In genomic region chr4:64029486-64029885, GRCm38 (mm10) we compare ENCODE assay signal across 17 mouse cellular contexts.
"Had no signal": no experiment of that assay in that cellular context is flagged by ENCODE, and none has a peak within 500 bp of the region (broad histone marks: within the 10 kb centered on the region; RNA-seq: fewer than 3 reads in every experiment).

No protein-coding gene starts in this region.

- H3K27me3 ChIP-seq: liver, embryonic 13.5 days; lung, embryonic 15.5 days; megakaryocyte, embryonic 14.5 days; midbrain, embryonic 15.5 days; neural tube, embryonic 13.5 days had no signal

- DNase-seq: kidney, postnatal 14 days; liver; liver, embryonic 13.5 days; liver, postnatal 0 days; lung, postnatal 14 days; retina, postnatal 1 day; right cerebral cortex, postnatal 4 days; spleen, adult 18-20 months; thymus, adult 18-20 months; thymus, postnatal 25 days had no signal

- H3K4me1 ChIP-seq: liver, embryonic 13.5 days; megakaryocyte, embryonic 14.5 days; midbrain, embryonic 15.5 days; neural tube, embryonic 13.5 days had no signal

- H3K36me3 ChIP-seq: liver, embryonic 13.5 days; lung, embryonic 15.5 days; midbrain, embryonic 15.5 days; neural tube, embryonic 13.5 days had no signal

- H3K9me3 ChIP-seq: liver, embryonic 13.5 days; lung, embryonic 15.5 days; megakaryocyte, embryonic 14.5 days; midbrain, embryonic 15.5 days; neural tube, embryonic 13.5 days had no signal

- H3K4me2 ChIP-seq: liver, embryonic 13.5 days; lung, embryonic 15.5 days; midbrain, embryonic 11.5 days; midbrain, embryonic 15.5 days; neural tube, embryonic 13.5 days had no signal

- H3K9ac ChIP-seq: liver, embryonic 13.5 days; liver, postnatal 0 days; lung, embryonic 15.5 days; midbrain, embryonic 15.5 days; neural tube, embryonic 13.5 days had no signal

- H3K4me3 ChIP-seq: left cerebral cortex, adult 2 months; liver, embryonic 13.5 days; lung, embryonic 15.5 days; megakaryocyte, embryonic 14.5 days; midbrain, embryonic 15.5 days; neural tube, embryonic 13.5 days had no signal

- ATAC-seq: liver, postnatal 0 days; midbrain, embryonic 15.5 days had no signal

- H3K27ac ChIP-seq: left cerebral cortex, adult 2 months; liver, embryonic 13.5 days; lung, embryonic 15.5 days; macrophage; midbrain, embryonic 15.5 days; neural tube, embryonic 13.5 days had no signal
